Mouse (Mus musculus): Measurements from ENCODE around the gene Nmt2. TPM values are rescaled to one million over a fixed set of nuclear protein-coding genes. Genes with fewer than 3 reads are reported as not detected.

The Nmt2 gene
- polyA plus RNA-seq, 1 experiment from 2014 or later: 33.9 TPM

Other genes starting within 250 kb of the Nmt2 start
- gene Fam171a1, start 170.0 kb upstream of the Nmt2 start, polyA plus RNA-seq (2016; fragmentation: Nextera tagmentation; extraction: Ambion mirVana): 35.8 and 40.7 TPM in 2 replicates
- 19.0 and 21.3 TPM in 2 replicates for gene Rpp38, start 48.4 kb downstream of the Nmt2 start, polyA plus RNA-seq (2016; fragmentation: Nextera tagmentation; extraction: Ambion mirVana)
- 0.41 TPM in 1 of 2 replicates, not detected in the other for gene Acbd7, start 52.0 kb downstream of the Nmt2 start, polyA plus RNA-seq (2016; fragmentation: Nextera tagmentation; extraction: Ambion mirVana)
- not detected in 2 replicates for gene Olah, start 113.0 kb downstream of the Nmt2 start, polyA plus RNA-seq (2016; fragmentation: Nextera tagmentation; extraction: Ambion mirVana)
- gene Meig1, start 138.4 kb downstream of the Nmt2 start, polyA plus RNA-seq (2016; fragmentation: Nextera tagmentation; extraction: Ambion mirVana): not detected in 2 replicates
- 4.5 and 5.1 TPM in 2 replicates for gene Dclre1c, start 139.9 kb downstream of the Nmt2 start, polyA plus RNA-seq (2016; fragmentation: Nextera tagmentation; extraction: Ambion mirVana)
- 38.3 and 39.1 TPM in 2 replicates for gene Suv39h2, start 190.8 kb downstream of the Nmt2 start, polyA plus RNA-seq (2016; fragmentation: Nextera tagmentation; extraction: Ambion mirVana)
- gene Gm45902, start 228.6 kb downstream of the Nmt2 start, polyA plus RNA-seq (2016; fragmentation: Nextera tagmentation; extraction: Ambion mirVana): 9.0 and 10.7 TPM in 2 replicates
- 137 and 138 TPM in 2 replicates for gene Hspa14, start 228.6 kb downstream of the Nmt2 start, polyA plus RNA-seq (2016; fragmentation: Nextera tagmentation; extraction: Ambion mirVana)
- 0.06 and 0.24 TPM in 2 replicates for gene Cdnf, start 228.8 kb downstream of the Nmt2 start, polyA plus RNA-seq (2016; fragmentation: Nextera tagmentation; extraction: Ambion mirVana)